Mouse (Mus musculus) intestine, embryonic 15.5 days (tissue): ENCODE data around the gene A730046J19Rik. TPM values are rescaled to one million over a fixed set of nuclear protein-coding genes. Genes with fewer than 3 reads are reported as not detected.

ENCODE experiments used
- ATAC-seq: fragments of 200-750 bp; cut with Nextera tagmentation; 2 replicates; pipeline ENCODE4 v1.8.0; 2017; ENCODE audit warnings: moderate TSS enrichment, moderate library complexity
- H3K27ac ChIP-seq: fragments of 300-500 bp; sonication (generic); 2 replicates; pipeline ENCODE4 v1.5.1; 2015; ENCODE audit warnings: mild to moderate bottlenecking, inconsistent platforms
- H3K27me3 ChIP-seq: fragments of 300-500 bp; sonication (generic); replicated peaks from 2 replicates; pipeline ENCODE4 v1.6.1; 2015; ENCODE audit warnings: inconsistent platforms
- H3K36me3 ChIP-seq: fragments of 300-500 bp; sonication (generic); 2 replicates; pipeline ENCODE4 v1.6.1; 2015; ENCODE audit warnings: inconsistent platforms
- H3K4me1 ChIP-seq: fragments of 300-500 bp; sonication (generic); replicated peaks from 2 replicates; pipeline ENCODE4 v1.6.1; 2015; ENCODE audit warnings: inconsistent platforms
- H3K4me2 ChIP-seq: fragments of 300-500 bp; sonication (generic); replicated peaks from 2 replicates; pipeline ENCODE4 v1.6.1; 2015; ENCODE audit warnings: mild to moderate bottlenecking, inconsistent platforms
- H3K4me3 ChIP-seq: fragments of 300-500 bp; sonication (generic); replicated peaks from 2 replicates; pipeline ENCODE4 v1.5.1; 2015; ENCODE audit warnings: inconsistent platforms
- H3K9ac ChIP-seq: fragments of 300-500 bp; sonication (generic); 2 replicates; pipeline ENCODE4 v1.6.1; 2015; ENCODE audit warnings: inconsistent platforms
- H3K9me3 ChIP-seq: fragments of 300-500 bp; sonication (generic); 2 replicates; pipeline ENCODE4 v1.6.1; 2016; ENCODE audit warnings: inconsistent platforms
- WGBS: fragments of 180-500 bp; shearing (Covaris S2); methylation state at CpG from one replicate; pipeline ENCODE4 v1.1.7; 2015; 5-methylcytosine and 5-hydroxymethylcytosine counted together
- polyA plus RNA-seq: library from polyadenylated mRNA; unstranded; fragments of >200 nt; fragmentation: Nextera tagmentation; extraction: Ambion mirVana; gene quantifications from 2 replicates; pipeline ENCODE4 v1.2.1, GENCODE M21; 2015

The A730046J19Rik gene
- polyA plus RNA-seq: 0.56 and 0.65 TPM in 2 replicates

- H3K4me3 ChIP-seq: no peak within 1 kb of the TSS
- peak within 1 kb of the TSS; percentile 43 for H3K4me2 ChIP-seq
- WGBS: 14% methylated on average over 8 of the region's 8 CpGs
- no peak for ATAC-seq
- no peaks in the 10 kb centered on the region for H3K9me3 ChIP-seq
- H3K27me3 ChIP-seq: no peaks in the 10 kb centered on the region
- H3K27ac ChIP-seq: no peak within 1 kb of the TSS
- no peaks in the 10 kb centered on the region for H3K4me1 ChIP-seq
- no peak within 1 kb of the TSS for H3K9ac ChIP-seq
- H3K36me3 ChIP-seq: no peaks in the 10 kb centered on the region
Measured at GRCm38 (mm10) chrX:144153523-144153922, at the start of gene A730046J19Rik. A730046J19Rik (plus strand) TSS chrX:144153695.

GRCm38 (mm10) chrX:144104619-144105416 is 48.7 kb upstream of the A730046J19Rik start:
- WGBS: 53% methylated on average over 2 of the region's 2 CpGs
- Histone ChIP-seq H3K9ac (no peak overlapping the region), H3K4me3 (no peak overlapping the region), H3K4me2 (no peak overlapping the region), H3K4me1 (no peaks in the 10 kb centered on the region), H3K36me3 (no peaks in the 10 kb centered on the region), H3K9me3 (no peaks in the 10 kb centered on the region), H3K27me3 (no peaks in the 10 kb centered on the region), H3K27ac (no peak overlapping the region)
- ATAC-seq: no peak

GRCm38 (mm10) chrX:144136281-144136680 is 17.2 kb upstream of the A730046J19Rik start:
- H3K9me3 ChIP-seq: no peaks in the 10 kb centered on the region
- WGBS: 79% methylated on average over 1 of the region's 1 CpGs
- ATAC-seq: no peak

GRCm38 (mm10) chrX:144149987-144150386 is 3.5 kb upstream of the A730046J19Rik start:
- no peaks in the 10 kb centered on the region for H3K27me3 ChIP-seq
- H3K27ac ChIP-seq: no peak overlapping the region
- H3K4me1 ChIP-seq: no peaks in the 10 kb centered on the region
- no peak overlapping the region for H3K9ac ChIP-seq
- no peak for ATAC-seq
- no peak overlapping the region for H3K4me2 ChIP-seq
- no peaks in the 10 kb centered on the region for H3K9me3 ChIP-seq
- WGBS: 67% methylated on average over 2 of the region's 2 CpGs
- no peaks in the 10 kb centered on the region for H3K36me3 ChIP-seq
- no peak overlapping the region for H3K4me3 ChIP-seq

More at GRCm38 (mm10) chrX:144136281-144136680, 17.2 kb upstream of the A730046J19Rik start:
- H3K9ac ChIP-seq: no peak overlapping the region
- no peaks in the 10 kb centered on the region for H3K36me3 ChIP-seq
- no peaks in the 10 kb centered on the region for H3K4me1 ChIP-seq
- H3K4me2 ChIP-seq: no peak overlapping the region
- no peak overlapping the region for H3K4me3 ChIP-seq
- no peak overlapping the region for H3K27ac ChIP-seq
- H3K27me3 ChIP-seq: no peaks in the 10 kb centered on the region

GRCm38 (mm10) chrX:144154111-144154510 is 616 bp downstream of the A730046J19Rik start:
- H3K9me3 ChIP-seq: no peaks in the 10 kb centered on the region
- H3K9ac ChIP-seq: no peak overlapping the region
- H3K27ac ChIP-seq: no peak overlapping the region
- H3K4me3 ChIP-seq: no peak overlapping the region
- H3K4me2 ChIP-seq: peak overlapping the region; percentile 43
- no peaks in the 10 kb centered on the region for H3K4me1 ChIP-seq
- ATAC-seq: no peak
- WGBS: 31% methylated on average over 7 of the region's 7 CpGs
- H3K27me3 ChIP-seq: no peaks in the 10 kb centered on the region
- H3K36me3 ChIP-seq: no peaks in the 10 kb centered on the region

- Histone ChIP-seq H3K9ac (no peak overlapping the region), H3K36me3 (no peaks in the 10 kb centered on the region), H3K4me3 (no peak overlapping the region), H3K4me1 (no peaks in the 10 kb centered on the region), H3K4me2 (no peak overlapping the region), H3K9me3 (no peaks in the 10 kb centered on the region), H3K27ac (no peak overlapping the region), H3K27me3 (no peaks in the 10 kb centered on the region)
- no peak for ATAC-seq
- 55% methylated on average over 5 of the region's 5 CpGs for WGBS
Measured at GRCm38 (mm10) chrX:144162936-144163335, 9.4 kb downstream of the A730046J19Rik start.

Other genes with a start within 250 kb of the A730046J19Rik start
- 2.8 and 3.3 TPM in 2 replicates for gene Dcx, start 220.4 kb upstream of the A730046J19Rik start, polyA plus RNA-seq
- 14.7 and 15.1 TPM in 2 replicates for gene Alg13, start 164.1 kb downstream of the A730046J19Rik start, polyA plus RNA-seq